Mouse (Mus musculus) spleen, adult 2 months (tissue): Measurements from ENCODE around the gene Gm49425.

ENCODE experiments used
- CTCF ChIP-seq: fragments of 200-500 bp; IDR thresholded peaks from 2 replicates; pipeline ENCODE4 v1.5.1; 2011; ENCODE audit warnings: mild to moderate bottlenecking, inconsistent platforms; ENCODE audit not compliant: insufficient read depth, insufficient read length, insufficient replicate concordance; ENCODE audit errors: extremely low read depth
- POLR2A ChIP-seq: fragments of 200-500 bp; IDR thresholded peaks from 2 replicates; pipeline ENCODE4 v1.6.1; 2011; ENCODE audit warnings: low read depth, low read length, inconsistent platforms

DNA sequence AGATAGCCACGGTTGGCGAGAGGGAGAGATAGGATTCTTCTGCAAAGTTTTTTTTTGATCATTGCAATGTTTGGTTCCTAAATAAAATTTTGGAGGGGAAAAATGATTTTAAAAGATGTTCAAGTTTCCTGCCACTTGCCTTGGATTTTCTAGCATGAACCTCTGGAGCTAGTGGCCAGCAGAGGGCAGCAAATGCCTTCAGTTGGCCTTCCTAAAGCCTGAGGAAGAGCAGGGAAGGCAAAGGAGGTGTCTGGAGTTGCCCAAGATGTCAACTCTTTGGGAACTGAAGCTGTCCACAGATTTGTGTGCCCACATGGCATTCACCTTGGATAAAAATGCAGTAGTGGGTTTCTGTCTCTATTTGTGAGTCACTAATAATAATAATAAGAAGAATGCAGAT is 2.7 kb upstream of the Gm49425 start:
- peak; percentile 64; the same call in 1 of the 2 replicates for TF ChIP-seq CTCF
- TF ChIP-seq POLR2A = no peak
